Mouse (Mus musculus): ENCODE measurements around the gene Tbx2.

DNA sequence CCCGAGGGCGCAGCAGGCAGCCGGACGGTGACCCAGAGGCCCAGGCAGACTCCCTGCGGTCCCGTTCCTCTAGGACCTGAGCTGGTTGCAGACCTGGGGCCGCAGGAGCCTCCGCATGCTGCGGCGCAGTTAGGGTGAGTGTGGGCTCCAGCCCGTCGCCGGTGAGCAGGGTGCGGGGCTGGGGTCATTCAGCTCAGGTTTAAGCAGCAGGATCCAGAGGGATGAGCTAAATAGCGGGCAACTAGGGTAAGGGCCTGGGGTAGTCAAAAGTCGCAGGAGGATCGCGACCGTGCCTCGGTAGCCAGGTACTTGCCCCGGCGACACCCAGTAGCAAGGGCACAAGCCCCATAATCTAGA, 54.1 kb downstream of the Tbx2 start:
- TF ChIP-seq CTCF (IDR thresholded peaks at IDR 0.05; ENCODE audit: extremely low read depth, insufficient read depth, insufficient read length, insufficient replicate concordance) = no peak
- no peak for TF ChIP-seq POLR2A (IDR thresholded peaks at IDR 0.05; ENCODE audit: low read depth, low read length)
